Mouse (Mus musculus) testis, adult 2 months (tissue): ENCODE measurements around the gene Nrcam.

ENCODE experiments used
- CTCF ChIP-seq: fragments of 200-500 bp; IDR thresholded peaks from 2 replicates; pipeline ENCODE4 v1.5.1; 2012; ENCODE audit warnings: low read depth, mild to moderate bottlenecking, inconsistent platforms, low read length, moderate library complexity; ENCODE audit not compliant: control insufficient read depth, insufficient read depth, insufficient replicate concordance
- POLR2A ChIP-seq: fragments of 200-500 bp; IDR thresholded peaks from 2 replicates; pipeline ENCODE4 v1.6.1; 2012; ENCODE audit warnings: low read depth, mild to moderate bottlenecking, inconsistent platforms, low read length, moderate library complexity; ENCODE audit not compliant: control insufficient read depth

DNA sequence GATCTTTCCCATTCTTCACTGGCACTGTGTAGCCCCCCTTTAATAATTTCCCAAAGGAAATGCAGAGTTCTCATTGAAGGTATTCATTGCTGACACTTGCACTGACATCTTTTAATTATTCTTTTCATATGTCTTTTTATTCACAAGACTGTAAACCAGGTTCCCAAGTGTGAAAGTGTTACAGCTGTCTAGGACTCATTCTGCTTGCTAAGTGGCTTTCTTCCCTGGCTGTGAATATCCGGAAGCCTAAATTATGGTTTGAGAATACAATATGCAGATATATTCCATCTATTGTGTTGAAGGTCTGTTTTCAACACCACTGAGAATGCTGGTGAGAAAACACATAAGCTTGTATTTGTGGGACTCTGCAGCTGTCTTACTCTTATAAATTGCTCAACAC, 73.4 kb downstream of the Nrcam start:
- TF ChIP-seq CTCF = no peak
- TF ChIP-seq POLR2A = no peak
